Mouse (Mus musculus) intestine, embryonic 16.5 days (tissue): ENCODE results near the gene Mrps9. TPM values are rescaled to one million over a fixed set of nuclear protein-coding genes. Genes with fewer than 3 reads are reported as not detected.

ENCODE experiments used
- ATAC-seq: fragments of 200-750 bp; cut with Nextera tagmentation; 2 replicates; pipeline ENCODE4 v1.8.0; 2017; ENCODE audit warnings: moderate TSS enrichment, moderate library complexity
- H3K27ac ChIP-seq: fragments of 300-500 bp; sonication (generic); 2 replicates; pipeline ENCODE4 v1.5.1; 2014; ENCODE audit warnings: mild to moderate bottlenecking, low read length
- H3K27me3 ChIP-seq: fragments of 300-500 bp; sonication (generic); replicated peaks from 2 replicates; pipeline ENCODE4 v1.6.1; 2014; ENCODE audit warnings: low read length, control low read depth, mixed read lengths; ENCODE audit not compliant: control insufficient read depth, insufficient read depth
- H3K36me3 ChIP-seq: fragments of 300-500 bp; sonication (generic); 2 replicates; pipeline ENCODE4 v1.6.1; 2014; ENCODE audit warnings: low read length, control low read depth; ENCODE audit not compliant: control insufficient read depth, insufficient read depth
- H3K4me1 ChIP-seq: fragments of 300-500 bp; sonication (generic); 2 replicates; pipeline ENCODE4 v1.6.1; 2014; ENCODE audit warnings: low read length, control low read depth, mixed read lengths; ENCODE audit not compliant: control insufficient read depth, insufficient read depth
- H3K4me2 ChIP-seq: fragments of 300-500 bp; sonication (generic); 2 replicates; pipeline ENCODE4 v1.6.1; 2014; ENCODE audit warnings: low read depth, low read length, control low read depth
- H3K4me3 ChIP-seq: fragments of 300-500 bp; sonication (generic); 2 replicates; pipeline ENCODE4 v1.5.1; 2014; ENCODE audit warnings: mild to moderate bottlenecking, low read length
- H3K9ac ChIP-seq: fragments of 300-500 bp; sonication (generic); 2 replicates; pipeline ENCODE4 v1.6.1; 2014; ENCODE audit warnings: low read depth, low read length
- H3K9me3 ChIP-seq: fragments of 300-500 bp; sonication (generic); 2 replicates; pipeline ENCODE4 v1.6.1; 2016; ENCODE audit warnings: low read length, control low read depth; ENCODE audit not compliant: control insufficient read depth
- WGBS: fragments of 180-500 bp; shearing (Covaris S2); extraction: QIAGEN DNeasy Blood & Tissue Kit; methylation state at CpG from one replicate; pipeline ENCODE4 v1.1.7; 2014; 5-methylcytosine and 5-hydroxymethylcytosine counted together
- polyA plus RNA-seq: library from polyadenylated mRNA; unstranded; fragments of >200 nt; fragmentation: Nextera tagmentation; extraction: Ambion mirVana; gene quantifications from 2 replicates; pipeline ENCODE4 v1.2.1, GENCODE M21; 2015

Mrps9 gene
- polyA plus RNA-seq, 1 experiment from 2014 or later, result 65.6 TPM

GRCm38 (mm10) chr1:42888541-42889349 is 37.7 kb downstream of the Mrps9 start:
- H3K9ac ChIP-seq, result no peak overlapping the region
- no peaks in the 10 kb centered on the region for H3K27me3 ChIP-seq
- H3K4me1 ChIP-seq, result no peaks in the 10 kb centered on the region
- no peaks in the 10 kb centered on the region for H3K36me3 ChIP-seq
- no peak overlapping the region for H3K4me2 ChIP-seq
- WGBS, result 67% methylated on average over 22 of the region's 22 CpGs
- H3K9me3 ChIP-seq, result no peaks in the 10 kb centered on the region
- no peak overlapping the region for H3K4me3 ChIP-seq
- no peak overlapping the region for H3K27ac ChIP-seq
- no peak for ATAC-seq

GRCm38 (mm10) chr1:42889421-42889887 is 38.4 kb downstream of the Mrps9 start:
- ATAC-seq, result no peak
- no peaks in the 10 kb centered on the region for H3K36me3 ChIP-seq
- WGBS, result 61% methylated on average over 7 of the region's 7 CpGs
- no peak overlapping the region for H3K4me3 ChIP-seq
- no peak overlapping the region for H3K4me2 ChIP-seq
- no peaks in the 10 kb centered on the region for H3K27me3 ChIP-seq
- H3K9ac ChIP-seq, result no peak overlapping the region
- no peak overlapping the region for H3K27ac ChIP-seq
- H3K4me1 ChIP-seq, result no peaks in the 10 kb centered on the region
- H3K9me3 ChIP-seq, result no peaks in the 10 kb centered on the region

GRCm38 (mm10) chr1:42894695-42895094 is 43.7 kb downstream of the Mrps9 start:
- H3K36me3 ChIP-seq, result no peaks in the 10 kb centered on the region
- no peaks in the 10 kb centered on the region for H3K27me3 ChIP-seq
- no peak overlapping the region for H3K27ac ChIP-seq
- H3K9me3 ChIP-seq, result no peaks in the 10 kb centered on the region
- no peaks in the 10 kb centered on the region for H3K4me1 ChIP-seq
- no peak overlapping the region for H3K9ac ChIP-seq
- no peak overlapping the region for H3K4me3 ChIP-seq
- H3K4me2 ChIP-seq, result no peak overlapping the region
- no peak for ATAC-seq

GRCm38 (mm10) chr1:42905148-42905547 is 54.1 kb downstream of the Mrps9 start:
- Histone ChIP-seq H3K27ac (no peak overlapping the region), H3K27me3 (no peaks in the 10 kb centered on the region), H3K9ac (no peak overlapping the region), H3K4me2 (no peak overlapping the region), H3K4me3 (no peak overlapping the region), H3K36me3 (peaks cover under 1% of the 10 kb centered on the region; the same call in 1 of the 2 replicates), H3K9me3 (no peaks in the 10 kb centered on the region), H3K4me1 (no peaks in the 10 kb centered on the region)
- ATAC-seq, result no peak
- 80% methylated on average over 11 of the region's 11 CpGs for WGBS

GRCm38 (mm10) chr1:42906696-42907095 is 55.7 kb downstream of the Mrps9 start:
- no peaks in the 10 kb centered on the region for H3K9me3 ChIP-seq
- H3K4me2 ChIP-seq, result no peak overlapping the region
- H3K9ac ChIP-seq, result no peak overlapping the region
- no peak overlapping the region for H3K27ac ChIP-seq
- WGBS, result 86% methylated on average over 7 of the region's 7 CpGs
- H3K4me1 ChIP-seq, result no peaks in the 10 kb centered on the region
- no peaks in the 10 kb centered on the region for H3K27me3 ChIP-seq
- no peaks in the 10 kb centered on the region for H3K36me3 ChIP-seq
- H3K4me3 ChIP-seq, result no peak overlapping the region
- no peak for ATAC-seq

- Histone ChIP-seq H3K4me1 (no peaks in the 10 kb centered on the region), H3K27ac (no peak overlapping the region), H3K27me3 (no peaks in the 10 kb centered on the region), H3K9ac (no peak overlapping the region), H3K4me2 (no peak overlapping the region), H3K9me3 (no peaks in the 10 kb centered on the region), H3K36me3 (no peaks in the 10 kb centered on the region), H3K4me3 (no peak overlapping the region)
- WGBS, result 59% methylated on average over 4 of the region's 4 CpGs
- no peak for ATAC-seq
Observed at GRCm38 (mm10) chr1:42907153-42907552, 56.1 kb downstream of the Mrps9 start.

- no peaks in the 10 kb centered on the region for H3K4me1 ChIP-seq
Observed at GRCm38 (mm10) chr1:42915062-42915461, 64.0 kb downstream of the Mrps9 start.

GRCm38 (mm10) chr1:42916719-42917118 is 65.7 kb downstream of the Mrps9 start:
- Histone ChIP-seq H3K9ac (no peak overlapping the region), H3K9me3 (no peaks in the 10 kb centered on the region), H3K27ac (no peak overlapping the region), H3K4me1 (no peaks in the 10 kb centered on the region), H3K36me3 (no peaks in the 10 kb centered on the region), H3K4me3 (no peak overlapping the region), H3K4me2 (no peak overlapping the region), H3K27me3 (no peaks in the 10 kb centered on the region)
- no peak for ATAC-seq
- WGBS, result 80% methylated on average over 7 of the region's 7 CpGs

More at GRCm38 (mm10) chr1:42915062-42915461, 64.0 kb downstream of the Mrps9 start:
- no peak overlapping the region for H3K4me2 ChIP-seq
- no peak overlapping the region for H3K27ac ChIP-seq
- H3K4me3 ChIP-seq, result no peak overlapping the region
- 14% methylated on average over 4 of the region's 4 CpGs for WGBS
- H3K36me3 ChIP-seq, result no peaks in the 10 kb centered on the region
- H3K27me3 ChIP-seq, result no peaks in the 10 kb centered on the region
- no peak overlapping the region for H3K9ac ChIP-seq
- ATAC-seq, result peak; percentile 44; the same call in 1 of the 2 replicates
- H3K9me3 ChIP-seq, result no peaks in the 10 kb centered on the region

GRCm38 (mm10) chr1:42917908-42918307 is 66.9 kb downstream of the Mrps9 start:
- 24% methylated on average over 4 of the region's 4 CpGs for WGBS
- ATAC-seq, result no peak
- Histone ChIP-seq H3K27me3 (no peaks in the 10 kb centered on the region), H3K9ac (no peak overlapping the region), H3K4me3 (no peak overlapping the region), H3K27ac (no peak overlapping the region), H3K36me3 (no peaks in the 10 kb centered on the region), H3K9me3 (no peaks in the 10 kb centered on the region), H3K4me2 (no peak overlapping the region), H3K4me1 (no peaks in the 10 kb centered on the region)
